Mouse (Mus musculus) hindbrain, embryonic 12.5 days (tissue): ENCODE measurements at regions not wholly inside any gene's neighbourhood (a gene's known extent, or its start where the extent isn't known, plus 50 kb on each side); places are given as distances from the start of the nearest gene placed in this dataset.

Source experiments
- ATAC-seq: fragments of 200-750 bp; cut with Nextera tagmentation; 2 replicates; pipeline ENCODE4 v1.8.0; 2017; ENCODE audit warnings: moderate TSS enrichment; ENCODE audit not compliant: low FRiP score
- H3K27ac ChIP-seq: fragments of 300-500 bp; sonication (generic); 2 replicates; pipeline ENCODE4 v1.5.1; 2016; ENCODE audit warnings: mild to moderate bottlenecking
- H3K27me3 ChIP-seq: fragments of 300-500 bp; sonication (generic); 2 replicates; pipeline ENCODE4 v1.6.1; 2016; ENCODE audit warnings: mild to moderate bottlenecking
- H3K36me3 ChIP-seq: fragments of 300-500 bp; sonication (generic); 2 replicates; pipeline ENCODE4 v1.6.1; 2016; ENCODE audit warnings: mild to moderate bottlenecking
- H3K4me1 ChIP-seq: fragments of 300-500 bp; sonication (generic); 2 replicates; pipeline ENCODE4 v1.6.1; 2016
- H3K4me2 ChIP-seq: fragments of 300-500 bp; sonication (generic); replicated peaks from 2 replicates; pipeline ENCODE4 v1.6.1; 2016; ENCODE audit warnings: mild to moderate bottlenecking
- H3K4me3 ChIP-seq: fragments of 300-500 bp; sonication (generic); 2 replicates; pipeline ENCODE4 v1.5.1; 2016; ENCODE audit warnings: mild to moderate bottlenecking
- H3K9ac ChIP-seq: fragments of 300-500 bp; sonication (generic); 2 replicates; pipeline ENCODE4 v1.6.1; 2016; ENCODE audit warnings: mild to moderate bottlenecking, moderate library complexity
- H3K9me3 ChIP-seq: fragments of 300-500 bp; sonication (generic); replicated peaks from 2 replicates; pipeline ENCODE4 v1.6.1; 2016; ENCODE audit warnings: mild to moderate bottlenecking
- WGBS: fragments of 180-500 bp; shearing (Covaris S2); methylation state at CpG from one replicate; pipeline ENCODE4 v1.1.7; 2016; 5-methylcytosine and 5-hydroxymethylcytosine counted together

DNA sequence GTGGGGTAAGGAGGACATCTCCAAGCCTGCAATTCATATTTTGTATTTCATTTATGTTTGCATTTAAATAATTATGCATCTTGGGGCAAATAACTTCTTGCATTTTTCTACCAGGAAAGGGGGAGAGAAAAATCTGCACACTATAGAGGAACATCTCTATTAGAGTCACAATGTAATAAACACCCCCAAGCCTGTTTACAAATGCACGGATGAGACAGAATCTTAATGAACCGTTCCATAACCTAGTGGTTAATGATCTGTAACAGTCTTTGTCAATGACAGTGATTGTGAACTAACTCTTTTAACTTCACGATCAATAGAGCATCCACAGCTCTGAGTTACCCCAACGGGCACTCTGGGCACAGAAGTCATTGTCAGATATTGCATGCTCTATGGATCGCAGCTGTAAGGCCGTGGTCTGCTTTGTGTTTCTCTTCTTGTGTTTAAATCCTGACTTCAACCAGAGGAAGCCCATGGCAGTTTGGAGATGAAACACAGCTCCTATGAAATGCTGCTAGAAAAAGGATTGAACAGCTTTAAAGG is 1520.2 kb upstream of the Dsel start:
- Histone ChIP-seq H3K27me3 (no peaks in the 10 kb centered on the region), H3K27ac (no peak overlapping the region), H3K4me1 (no peaks in the 10 kb centered on the region), H3K9ac (no peak overlapping the region), H3K36me3 (no peaks in the 10 kb centered on the region), H3K9me3 (no peaks in the 10 kb centered on the region), H3K4me2 (no peak overlapping the region), H3K4me3 (no peak overlapping the region)
- 40% methylated on average over 6 of the region's 6 CpGs for WGBS
- peak; percentile 74 for ATAC-seq

DNA sequence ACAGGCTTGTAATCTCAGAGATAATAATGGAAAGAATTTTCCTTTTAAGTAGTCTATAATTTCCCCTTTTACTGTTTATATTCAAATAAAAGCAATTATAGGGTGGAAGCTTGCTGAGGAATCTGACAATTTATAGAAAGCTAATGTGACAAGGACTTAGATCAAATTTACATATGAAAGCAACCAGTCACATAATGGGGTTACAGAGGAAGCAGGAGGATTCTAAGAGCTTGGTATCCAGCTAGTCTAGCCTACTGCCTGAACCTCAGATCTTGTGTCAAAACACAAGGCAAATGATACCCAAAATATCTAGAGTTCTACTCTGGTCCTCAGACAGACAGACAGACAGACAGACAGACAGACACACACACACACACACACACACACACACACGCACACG is 1519.0 kb upstream of the Dsel start:
- Histone ChIP-seq H3K27ac (no peak overlapping the region), H3K9ac (no peak overlapping the region), H3K9me3 (no peaks in the 10 kb centered on the region), H3K4me3 (no peak overlapping the region), H3K4me2 (no peak overlapping the region), H3K27me3 (no peaks in the 10 kb centered on the region), H3K36me3 (no peaks in the 10 kb centered on the region), H3K4me1 (no peaks in the 10 kb centered on the region)
- WGBS, result 100% methylated on average over 2 of the region's 2 CpGs
- no peak for ATAC-seq

DNA sequence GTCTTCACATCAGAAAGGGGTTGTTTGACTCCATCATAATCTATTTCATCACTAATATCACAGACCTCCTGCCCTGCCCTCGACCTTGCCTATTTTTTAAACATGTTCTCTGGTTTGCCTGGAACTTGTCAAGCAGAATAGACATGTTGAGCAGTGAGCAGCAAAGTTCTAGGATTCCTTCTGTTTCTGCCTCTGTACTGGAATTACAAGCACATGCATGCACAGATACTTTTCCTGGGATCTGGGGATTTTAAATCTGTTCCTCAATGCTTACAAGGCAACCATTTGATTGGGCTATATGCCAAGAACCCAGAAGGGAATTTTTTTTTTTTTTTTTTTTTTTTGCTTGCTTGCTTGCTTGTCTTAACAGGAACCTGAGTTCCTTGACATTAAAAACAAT is 1508.0 kb upstream of the Dsel start:
- no peak overlapping the region for H3K4me2 ChIP-seq
- H3K9ac ChIP-seq, result no peak overlapping the region
- WGBS, result 89% methylated on average over 1 of the region's 1 CpGs
- no peaks in the 10 kb centered on the region for H3K9me3 ChIP-seq
- no peak for ATAC-seq
- no peaks in the 10 kb centered on the region for H3K36me3 ChIP-seq
- no peaks in the 10 kb centered on the region for H3K4me1 ChIP-seq
- no peaks in the 10 kb centered on the region for H3K27me3 ChIP-seq
- no peak overlapping the region for H3K27ac ChIP-seq
- H3K4me3 ChIP-seq, result no peak overlapping the region

DNA sequence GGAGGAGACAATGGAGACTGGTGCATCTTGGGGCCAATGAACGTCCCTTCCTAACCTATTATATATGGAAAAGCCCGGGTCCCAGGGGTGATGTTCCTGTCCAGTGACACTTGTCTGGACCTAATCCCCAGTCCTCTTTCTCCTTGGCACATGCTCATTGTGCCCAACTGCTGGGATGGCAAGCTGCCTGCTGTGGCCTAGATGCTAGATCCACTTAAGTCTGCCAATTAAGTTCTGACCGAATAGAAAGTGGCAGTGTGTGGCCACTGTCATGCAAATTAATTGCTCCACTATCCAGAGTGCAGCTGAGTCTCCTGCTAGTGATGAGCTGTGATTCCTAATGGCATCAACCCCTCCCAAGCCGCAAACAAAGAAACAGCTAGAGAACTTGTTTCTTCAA is 1493.5 kb upstream of the Dsel start:
- H3K4me1 ChIP-seq, result no peaks in the 10 kb centered on the region
- H3K4me3 ChIP-seq, result no peak overlapping the region
- H3K27ac ChIP-seq, result no peak overlapping the region
- H3K27me3 ChIP-seq, result no peaks in the 10 kb centered on the region
- H3K36me3 ChIP-seq, result no peaks in the 10 kb centered on the region
- no peaks in the 10 kb centered on the region for H3K9me3 ChIP-seq
- H3K9ac ChIP-seq, result no peak overlapping the region
- WGBS, result 50% methylated on average over 4 of the region's 4 CpGs
- no peak overlapping the region for H3K4me2 ChIP-seq
- ATAC-seq, result peak; percentile 69; the same call in 1 of the 2 replicates

DNA sequence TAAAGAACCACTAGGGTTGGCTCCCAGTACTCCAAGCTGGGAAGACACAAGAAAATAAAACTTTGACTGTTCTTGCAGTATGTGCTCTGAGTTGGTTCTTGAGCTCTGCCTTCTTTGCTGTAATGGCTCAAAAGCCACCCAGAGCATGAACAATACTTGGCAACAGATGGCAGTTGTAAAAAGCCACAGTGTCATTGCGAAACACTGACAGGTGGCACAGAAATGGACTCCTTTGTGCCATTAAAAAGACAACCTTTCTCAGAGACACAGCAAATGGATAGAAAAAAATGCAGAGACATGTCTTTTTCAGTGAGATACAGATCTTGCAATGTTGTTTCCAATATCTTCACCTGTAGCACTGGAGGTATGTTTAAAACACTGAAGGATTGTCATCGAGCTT is 1443.3 kb upstream of the Dsel start:
- no peak overlapping the region for H3K9ac ChIP-seq
- WGBS, result 94% methylated on average over 2 of the region's 2 CpGs
- H3K4me3 ChIP-seq, result no peak overlapping the region
- H3K4me2 ChIP-seq, result no peak overlapping the region
- ATAC-seq, result no peak
- no peaks in the 10 kb centered on the region for H3K27me3 ChIP-seq
- H3K27ac ChIP-seq, result no peak overlapping the region
- no peaks in the 10 kb centered on the region for H3K36me3 ChIP-seq
- H3K4me1 ChIP-seq, result no peaks in the 10 kb centered on the region
- H3K9me3 ChIP-seq, result no peaks in the 10 kb centered on the region

DNA sequence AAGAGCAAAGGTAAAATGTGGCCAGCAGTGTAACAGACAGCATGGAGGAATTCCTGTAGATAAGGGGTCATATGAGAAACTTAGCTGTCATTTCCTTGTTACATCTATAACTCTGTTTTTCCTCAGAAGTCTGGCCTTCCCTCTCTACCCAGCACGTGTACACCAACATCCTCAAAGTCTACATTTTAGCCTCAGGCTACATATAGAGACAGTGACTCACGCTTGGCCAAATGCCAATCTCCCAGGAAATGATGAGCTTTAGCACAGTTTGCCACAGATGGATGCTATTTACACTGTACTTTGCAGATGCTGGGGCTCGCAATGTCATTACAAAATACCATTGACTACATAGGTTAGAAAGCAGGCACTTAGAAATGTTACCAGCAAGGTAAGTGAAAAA is 1433.1 kb upstream of the Dsel start:
- no peak overlapping the region for H3K9ac ChIP-seq
- no peak overlapping the region for H3K27ac ChIP-seq
- no peak overlapping the region for H3K4me2 ChIP-seq
- H3K27me3 ChIP-seq, result no peaks in the 10 kb centered on the region
- no peaks in the 10 kb centered on the region for H3K9me3 ChIP-seq
- H3K4me3 ChIP-seq, result no peak overlapping the region
- no peaks in the 10 kb centered on the region for H3K4me1 ChIP-seq
- ATAC-seq, result 0 out of 2 replicates have a peak, but pooled peaks have one; percentile 22
- WGBS, result 75% methylated on average over 3 of the region's 3 CpGs
- H3K36me3 ChIP-seq, result no peaks in the 10 kb centered on the region

DNA sequence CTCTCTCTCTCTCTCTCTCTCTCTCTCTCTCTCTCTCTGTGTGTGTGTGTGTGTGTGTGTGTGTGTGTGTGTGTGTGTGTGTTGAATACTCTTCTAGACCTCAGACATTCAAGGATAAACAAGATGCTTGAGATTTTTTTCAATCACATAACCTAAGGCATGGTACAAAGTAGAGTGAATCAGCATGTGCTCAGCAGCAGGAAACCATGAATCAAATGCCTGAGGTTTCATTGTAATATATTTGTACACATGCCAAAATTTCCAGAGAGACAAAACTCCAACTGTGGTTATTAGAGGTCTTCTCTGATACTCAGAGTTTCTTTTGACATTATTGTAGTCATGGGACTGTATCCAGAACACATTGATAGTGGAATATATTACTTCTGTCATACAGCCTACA is 1423.5 kb upstream of the Dsel start:
- no peak for ATAC-seq
- H3K4me2 ChIP-seq, result no peak overlapping the region
- H3K27me3 ChIP-seq, result no peaks in the 10 kb centered on the region
- no peaks in the 10 kb centered on the region for H3K9me3 ChIP-seq
- H3K36me3 ChIP-seq, result no peaks in the 10 kb centered on the region
- H3K4me1 ChIP-seq, result no peaks in the 10 kb centered on the region
- no peak overlapping the region for H3K9ac ChIP-seq
- no peak overlapping the region for H3K4me3 ChIP-seq
- H3K27ac ChIP-seq, result no peak overlapping the region

DNA sequence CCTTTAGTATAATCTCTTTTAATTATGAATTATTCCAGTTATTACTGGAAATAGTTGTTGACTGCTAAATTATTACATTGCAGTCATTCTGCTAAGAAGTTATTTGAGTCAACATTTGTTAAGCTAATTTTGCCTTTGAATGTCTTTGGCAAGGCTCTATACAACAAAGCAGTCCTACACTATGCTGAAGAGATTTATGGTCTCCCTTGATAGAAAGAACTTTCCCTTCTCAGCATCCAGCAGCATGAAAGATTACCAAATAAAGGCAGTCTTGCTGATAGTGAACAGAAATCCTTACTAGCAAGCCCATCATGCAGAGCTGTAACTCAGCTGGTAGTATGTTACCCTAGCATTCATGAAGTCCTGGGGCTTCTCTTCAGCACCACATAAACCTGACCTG is 1419.4 kb upstream of the Dsel start:
- no peak overlapping the region for H3K27ac ChIP-seq
- H3K4me1 ChIP-seq, result no peaks in the 10 kb centered on the region
- H3K9me3 ChIP-seq, result no peaks in the 10 kb centered on the region
- H3K4me2 ChIP-seq, result no peak overlapping the region
- H3K4me3 ChIP-seq, result no peak overlapping the region
- H3K9ac ChIP-seq, result no peak overlapping the region
- H3K27me3 ChIP-seq, result no peaks in the 10 kb centered on the region
- no peak for ATAC-seq
- H3K36me3 ChIP-seq, result no peaks in the 10 kb centered on the region

DNA sequence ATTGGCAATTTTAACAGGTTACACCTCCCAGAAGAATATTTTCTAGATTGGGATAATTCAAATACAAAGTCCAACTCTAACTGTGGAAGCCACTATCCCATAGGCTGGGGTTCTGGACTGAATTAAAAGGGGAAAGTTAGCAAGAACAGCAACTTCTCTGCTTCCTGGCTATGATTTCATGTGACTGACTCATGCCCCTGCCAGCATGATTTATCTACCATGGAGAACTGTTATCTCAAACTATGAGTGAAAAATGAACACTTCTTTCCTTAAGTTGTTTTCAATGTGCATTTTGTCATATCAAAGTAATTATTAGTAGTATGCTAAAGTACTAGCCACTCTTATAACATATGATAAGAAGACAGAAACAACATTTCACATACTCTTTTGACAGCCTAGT is 1394.7 kb upstream of the Dsel start:
- Histone ChIP-seq H3K9ac (no peak overlapping the region), H3K27me3 (no peaks in the 10 kb centered on the region), H3K4me1 (no peaks in the 10 kb centered on the region), H3K36me3 (no peaks in the 10 kb centered on the region), H3K4me2 (no peak overlapping the region), H3K4me3 (no peak overlapping the region), H3K27ac (no peak overlapping the region), H3K9me3 (no peaks in the 10 kb centered on the region)
- ATAC-seq, result no peak

DNA sequence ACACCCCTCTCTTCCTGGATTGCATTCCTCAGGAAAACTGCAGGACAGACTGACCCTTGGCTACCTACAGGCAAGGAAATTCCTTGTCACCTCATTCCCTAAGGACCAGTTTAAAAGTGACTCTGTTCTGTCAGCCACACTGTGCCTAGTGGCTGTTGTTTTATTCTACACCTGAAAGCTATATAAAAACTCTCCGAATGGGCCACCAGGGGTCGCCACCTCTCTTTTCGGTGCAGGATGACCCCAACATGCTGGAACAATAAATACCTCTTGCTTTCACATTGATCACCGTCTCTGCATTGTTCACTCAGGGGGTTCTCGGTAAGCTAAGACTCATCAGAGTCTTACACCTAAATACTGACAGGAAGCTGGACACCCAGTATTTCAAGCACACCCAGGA is 1382.6 kb upstream of the Dsel start:
- no peak overlapping the region for H3K4me3 ChIP-seq
- H3K27me3 ChIP-seq, result no peaks in the 10 kb centered on the region
- no peak for ATAC-seq
- H3K4me2 ChIP-seq, result no peak overlapping the region
- H3K36me3 ChIP-seq, result no peaks in the 10 kb centered on the region
- H3K9ac ChIP-seq, result no peak overlapping the region
- no peaks in the 10 kb centered on the region for H3K4me1 ChIP-seq
- 67% methylated on average over 5 of the region's 5 CpGs for WGBS
- H3K27ac ChIP-seq, result no peak overlapping the region
- no peaks in the 10 kb centered on the region for H3K9me3 ChIP-seq

DNA sequence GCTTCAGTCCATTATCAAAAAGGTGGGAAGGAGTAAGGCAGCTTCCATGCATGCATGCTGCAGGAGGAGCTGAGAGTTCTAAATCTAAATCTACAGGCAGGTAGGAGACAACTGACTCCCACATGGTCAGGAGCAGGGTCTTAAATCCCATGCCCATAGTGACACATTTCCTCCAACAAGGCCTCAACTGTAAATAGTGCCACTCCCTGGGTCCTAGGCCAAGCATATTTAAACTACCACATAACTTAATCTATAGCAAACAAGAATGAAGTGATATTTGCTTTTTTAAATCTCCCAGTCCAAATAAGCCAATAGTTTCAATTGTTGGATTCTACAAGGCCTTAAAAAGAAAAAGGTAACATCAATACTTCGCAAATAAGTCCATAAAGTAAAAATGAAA is 1345.4 kb upstream of the Dsel start:
- no peaks in the 10 kb centered on the region for H3K9me3 ChIP-seq
- H3K4me2 ChIP-seq, result no peak overlapping the region
- 89% methylated on average over 1 of the region's 1 CpGs for WGBS
- H3K4me3 ChIP-seq, result no peak overlapping the region
- no peak for ATAC-seq
- H3K9ac ChIP-seq, result no peak overlapping the region
- H3K4me1 ChIP-seq, result no peaks in the 10 kb centered on the region
- H3K36me3 ChIP-seq, result no peaks in the 10 kb centered on the region
- H3K27ac ChIP-seq, result no peak overlapping the region
- no peaks in the 10 kb centered on the region for H3K27me3 ChIP-seq

DNA sequence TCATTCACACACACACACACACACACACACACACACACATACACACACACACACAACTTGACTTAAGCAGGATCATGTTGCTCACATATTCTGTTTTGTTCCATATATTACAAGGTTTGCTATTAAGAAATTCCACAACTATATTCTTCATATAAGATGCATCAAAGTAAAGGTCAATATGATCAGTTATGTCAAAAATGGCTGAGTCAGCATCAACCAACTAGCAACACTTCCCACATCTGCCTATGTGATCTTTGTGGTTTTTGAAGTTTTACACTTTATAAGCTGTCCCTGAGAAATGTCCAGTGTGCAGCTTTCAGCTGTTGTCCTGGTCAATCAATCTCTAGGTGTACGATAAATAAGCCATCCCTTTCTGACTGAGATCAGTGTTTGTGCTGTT is 1339.3 kb upstream of the Dsel start:
- ATAC-seq, result no peak
- H3K27me3 ChIP-seq, result no peaks in the 10 kb centered on the region
- H3K9me3 ChIP-seq, result no peaks in the 10 kb centered on the region
- no peaks in the 10 kb centered on the region for H3K36me3 ChIP-seq
- WGBS, result 100% methylated on average over 1 of the region's 1 CpGs
- H3K9ac ChIP-seq, result no peak overlapping the region
- H3K27ac ChIP-seq, result no peak overlapping the region
- no peaks in the 10 kb centered on the region for H3K4me1 ChIP-seq
- H3K4me2 ChIP-seq, result no peak overlapping the region
- no peak overlapping the region for H3K4me3 ChIP-seq

DNA sequence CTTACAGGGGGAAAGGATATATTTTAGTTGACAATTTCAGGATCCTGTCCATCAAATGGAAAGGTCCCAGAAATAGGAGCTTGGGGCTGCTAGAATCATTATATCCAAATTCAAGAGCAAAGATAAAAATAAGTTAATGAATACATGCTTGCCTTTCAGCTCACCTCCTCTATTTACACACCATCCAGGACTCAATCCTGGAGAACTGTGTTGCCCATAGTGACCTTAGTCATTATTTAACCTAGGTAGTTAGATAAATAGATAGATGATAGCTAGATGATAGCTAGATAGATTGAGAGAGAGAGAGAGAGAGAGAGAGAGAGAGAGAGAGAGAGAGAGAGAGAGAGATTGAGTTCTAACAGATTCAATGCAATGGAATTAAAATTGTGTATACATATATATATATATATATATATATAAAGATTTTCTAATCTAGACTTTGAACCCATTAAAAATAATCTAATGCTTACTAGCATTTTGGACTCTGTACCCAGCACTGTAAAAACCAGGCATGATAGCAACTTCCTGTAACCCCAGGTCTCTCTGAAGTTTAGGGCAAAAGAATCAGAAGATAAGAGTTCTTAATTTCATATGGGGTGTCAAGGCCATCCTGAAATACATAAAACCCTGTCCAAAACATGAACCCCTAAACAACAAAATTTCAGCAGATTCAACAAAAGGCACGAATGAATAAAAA is 1329.5 kb upstream of the Dsel start:
- no peaks in the 10 kb centered on the region for H3K4me1 ChIP-seq
- H3K27ac ChIP-seq, result no peak overlapping the region
- no peak overlapping the region for H3K4me2 ChIP-seq
- no peak for ATAC-seq
- no peak overlapping the region for H3K9ac ChIP-seq
- no peak overlapping the region for H3K4me3 ChIP-seq
- no peaks in the 10 kb centered on the region for H3K27me3 ChIP-seq
- no peaks in the 10 kb centered on the region for H3K36me3 ChIP-seq
- H3K9me3 ChIP-seq, result no peaks in the 10 kb centered on the region
- WGBS, result 63% methylated on average over 1 of the region's 1 CpGs
